Mouse (Mus musculus) embryonic fibroblast, embryonic 13.5 days (primary cell): Measurements from ENCODE around the gene Emx2. TPM values are rescaled to one million over a fixed set of nuclear protein-coding genes. Genes with fewer than 3 reads are reported as not detected.

ENCODE experiments used
- H3K27ac ChIP-seq: 2 replicates; pipeline ENCODE4 v1.5.1; 2012; ENCODE audit warnings: low read length, control low read depth, inconsistent platforms; ENCODE audit not compliant: insufficient read depth
- H3K4me1 ChIP-seq: 2 replicates; pipeline ENCODE4 v1.6.1; 2011; ENCODE audit warnings: low read length; ENCODE audit not compliant: control insufficient read depth, insufficient read depth
- H3K4me3 ChIP-seq: 2 replicates; pipeline ENCODE4 v1.5.1; 2011; ENCODE audit warnings: mild to moderate bottlenecking, control low read depth, low read length; ENCODE audit not compliant: insufficient read depth
- CTCF ChIP-seq: IDR thresholded peaks from 2 replicates; pipeline ENCODE4 v1.5.1; 2011; ENCODE audit warnings: mild to moderate bottlenecking, control low read depth, low read length, moderate library complexity, borderline replicate concordance; ENCODE audit not compliant: insufficient read depth
- POLR2A ChIP-seq: IDR thresholded peaks from 2 replicates; pipeline ENCODE4 v1.6.1; 2011; ENCODE audit warnings: low read depth, mild to moderate bottlenecking, control low read depth, low read length, moderate library complexity
- polyA plus RNA-seq: library from polyadenylated mRNA; stranded (reverse); fragments of >200 nt; gene quantifications from 2 replicates; pipeline ENCODE4 v1.2.4, GENCODE M21; 2011; ENCODE audit warnings: low read depth; ENCODE audit not compliant: missing spikeins, insufficient read length

Gene Emx2
- polyA plus RNA-seq: 16.6 and 20.5 TPM in 2 replicates

DNA sequence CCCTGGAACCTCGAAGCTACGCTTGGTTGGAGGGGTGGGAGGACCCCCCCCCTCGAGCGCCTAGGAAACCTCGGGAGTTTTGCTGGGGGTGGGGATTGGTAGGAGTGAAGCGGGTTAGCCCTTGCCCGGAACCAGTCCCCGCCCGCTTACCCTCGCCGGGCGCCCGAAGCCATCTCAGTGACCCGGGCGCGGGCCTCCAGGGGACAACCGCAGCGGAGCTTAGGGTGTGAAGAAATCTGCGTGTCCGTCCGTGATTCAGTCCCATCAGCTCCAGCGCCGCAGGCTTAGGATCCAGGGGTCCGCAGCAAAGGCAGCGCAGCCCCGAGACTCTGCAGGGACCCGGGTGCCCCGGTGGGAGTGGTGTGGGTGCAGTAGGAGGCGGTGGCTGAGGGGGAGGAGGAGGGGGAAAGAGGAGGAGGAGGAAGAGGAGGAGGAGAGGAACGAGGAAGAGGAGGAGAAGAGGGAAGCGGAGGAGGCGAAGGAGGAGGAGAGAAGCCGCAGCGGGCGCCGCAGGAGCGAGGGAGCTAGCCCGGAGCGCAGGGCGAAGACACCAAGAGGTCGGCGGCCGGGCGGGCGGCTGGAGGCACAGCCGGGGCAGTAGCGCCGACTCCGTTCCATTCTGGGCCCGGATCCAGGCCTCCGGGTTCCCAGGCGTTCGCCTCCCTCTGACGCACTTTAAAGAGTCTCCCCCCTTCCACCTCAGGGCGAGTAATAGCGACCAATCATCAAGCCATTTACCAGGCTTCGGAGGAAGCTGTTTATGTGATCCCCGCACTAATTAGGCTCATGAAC lies at the start of gene Emx2:
Emx2 (plus strand) TSS at position 422 of the 792 bp plus-strand sequence.
- TF ChIP-seq CTCF (no peak), POLR2A (peak; percentile 52; the same call in 1 of the 2 replicates)
- peak within 1 kb of the TSS; percentile 93 for H3K27ac ChIP-seq
- H3K4me1 ChIP-seq: no peaks in the 10 kb centered on the region; the same call in 1 of the 2 replicates
- H3K4me3 ChIP-seq: peak within 1 kb of the TSS; percentile 76

DNA sequence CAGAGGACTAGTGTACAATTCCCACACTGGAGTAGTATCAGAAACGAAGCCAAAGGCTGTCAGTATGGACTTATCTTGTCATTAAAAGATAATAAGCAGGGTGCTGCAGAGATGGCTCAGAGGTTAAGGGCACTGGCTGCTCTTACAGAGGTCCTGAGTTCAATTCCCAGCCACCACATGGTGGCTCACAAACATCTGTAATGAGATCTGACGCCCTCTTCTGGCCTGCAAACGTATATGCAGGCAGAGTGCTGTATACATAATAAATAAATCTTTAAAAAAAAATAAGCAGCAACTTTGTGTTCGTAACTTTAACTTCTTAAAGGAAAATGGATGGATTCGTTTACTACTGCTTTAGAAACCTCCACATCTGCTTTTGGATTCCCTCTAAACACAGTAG lies 44.0 kb upstream of the Emx2 start:
- no peaks in the 10 kb centered on the region for H3K4me1 ChIP-seq
- TF ChIP-seq POLR2A (no peak), CTCF (no peak)

DNA sequence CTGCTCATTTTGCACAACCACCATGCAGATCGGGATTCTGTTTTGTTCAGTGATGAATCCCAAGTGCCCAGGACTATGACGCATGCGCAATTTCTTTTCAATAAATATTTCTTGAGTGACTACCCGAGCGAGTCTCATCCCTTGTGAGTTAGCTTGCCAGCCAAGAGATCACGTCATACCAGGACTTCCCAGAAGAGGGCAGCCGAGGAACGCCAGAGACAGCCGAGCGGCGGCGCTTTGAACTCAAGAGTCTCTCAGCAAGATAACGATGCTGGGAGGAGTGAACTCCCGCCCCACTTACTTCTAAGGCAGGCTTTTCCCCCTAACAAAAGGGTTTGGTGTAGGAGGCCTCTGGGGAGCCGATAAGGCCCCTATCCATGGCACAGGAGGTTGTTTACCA lies 40.1 kb upstream of the Emx2 start:
- no peak overlapping the region for H3K4me3 ChIP-seq
- no peak for TF ChIP-seq POLR2A
- peak; percentile 74 for TF ChIP-seq CTCF
- H3K4me1 ChIP-seq: no peaks in the 10 kb centered on the region
- no peak overlapping the region for H3K27ac ChIP-seq

More for the DNA sequence above, 44.0 kb upstream of the Emx2 start:
- Histone ChIP-seq H3K4me3 (no peak overlapping the region), H3K27ac (no peak overlapping the region)

DNA sequence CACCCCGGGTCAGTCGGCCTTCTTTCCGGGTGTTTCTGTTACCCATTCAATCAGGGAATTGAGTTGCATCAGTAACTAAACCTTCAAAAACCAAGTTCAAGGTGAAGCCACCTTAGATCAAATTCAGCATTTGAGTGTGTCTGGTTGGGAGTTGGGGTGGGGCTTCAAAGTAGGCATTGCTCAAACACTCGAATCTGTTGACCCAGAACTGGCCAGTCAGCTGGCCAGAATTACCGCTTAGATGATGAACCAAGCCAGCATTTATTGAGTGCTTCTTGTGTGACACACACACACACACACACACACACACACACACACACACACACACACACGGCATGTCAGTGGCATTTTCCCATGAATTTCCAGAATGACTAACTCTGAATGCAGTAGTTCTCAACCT lies 39.5 kb upstream of the Emx2 start:
- Histone ChIP-seq H3K4me1 (no peaks in the 10 kb centered on the region; the same call in 1 of the 2 replicates), H3K4me3 (no peak overlapping the region), H3K27ac (no peak overlapping the region)
- no peak for TF ChIP-seq POLR2A
- no peak for TF ChIP-seq CTCF

DNA sequence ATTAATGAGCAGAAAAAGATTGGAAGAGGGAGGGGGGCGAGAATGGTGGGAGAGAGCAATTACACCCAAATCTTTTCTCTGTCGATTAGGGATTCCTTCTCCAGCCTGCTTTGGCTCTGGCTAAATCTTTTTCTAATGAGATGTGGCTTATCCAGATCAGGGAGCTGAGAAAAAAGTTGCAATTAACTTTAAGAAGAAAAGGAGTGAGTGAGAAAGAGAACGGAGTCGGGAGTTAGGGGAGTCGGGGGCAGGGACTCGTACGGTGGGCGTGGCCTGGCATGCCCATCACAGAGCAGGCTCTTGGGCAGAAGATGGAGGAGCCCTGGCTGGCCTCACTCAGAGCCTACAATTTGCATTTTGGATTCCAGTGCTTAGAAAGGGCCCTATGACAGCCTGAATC lies 35.8 kb upstream of the Emx2 start:
- Histone ChIP-seq H3K4me3 (no peak overlapping the region), H3K27ac (no peak overlapping the region), H3K4me1 (no peaks in the 10 kb centered on the region; the same call in none of the 2 replicates)
- TF ChIP-seq CTCF: no peak
- TF ChIP-seq POLR2A: no peak

DNA sequence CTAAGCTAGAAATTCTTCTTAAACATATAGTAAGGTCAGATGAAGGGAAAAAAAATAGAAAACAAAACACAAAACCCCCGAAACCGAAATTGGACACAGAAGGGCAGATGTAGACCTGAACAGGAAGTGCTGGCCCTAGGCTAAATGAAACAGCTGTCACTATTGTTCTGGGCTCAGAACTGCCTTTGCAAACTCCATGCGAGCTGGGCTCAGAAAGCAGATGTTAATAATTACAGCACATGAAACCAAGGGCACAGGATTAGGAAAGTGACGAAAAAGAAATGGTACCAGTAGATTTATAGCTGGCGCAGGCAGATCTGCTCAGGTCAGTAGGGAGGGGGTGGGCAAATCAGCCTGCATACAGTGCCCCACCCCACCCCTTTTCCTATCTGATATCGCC lies 34.5 kb upstream of the Emx2 start:
- Histone ChIP-seq H3K27ac (no peak overlapping the region), H3K4me1 (no peaks in the 10 kb centered on the region; the same call in none of the 2 replicates), H3K4me3 (no peak overlapping the region)
- TF ChIP-seq CTCF (no peak), POLR2A (no peak)

DNA sequence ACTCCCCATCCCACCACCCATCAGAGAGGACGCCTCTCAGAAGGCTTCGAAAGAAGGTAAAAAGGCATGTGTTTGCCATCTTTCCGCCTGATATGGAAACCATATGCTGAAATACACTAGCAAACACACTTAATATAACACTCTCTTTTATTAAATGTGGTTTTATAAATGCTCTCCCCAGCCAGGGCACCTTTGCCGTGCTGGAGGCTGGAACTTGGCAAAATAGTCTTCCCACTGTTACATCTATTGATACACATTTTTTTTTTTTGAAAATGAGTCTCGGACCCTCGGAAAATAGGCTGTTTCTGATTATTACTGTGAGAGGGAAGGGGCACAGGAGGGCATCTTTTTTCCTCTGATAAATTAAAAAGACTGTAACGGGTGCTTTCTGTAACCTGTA lies 33.2 kb upstream of the Emx2 start:
- H3K27ac ChIP-seq: no peak overlapping the region
- H3K4me1 ChIP-seq: no peaks in the 10 kb centered on the region; the same call in none of the 2 replicates
- TF ChIP-seq POLR2A (no peak), CTCF (no peak)
- no peak overlapping the region for H3K4me3 ChIP-seq

DNA sequence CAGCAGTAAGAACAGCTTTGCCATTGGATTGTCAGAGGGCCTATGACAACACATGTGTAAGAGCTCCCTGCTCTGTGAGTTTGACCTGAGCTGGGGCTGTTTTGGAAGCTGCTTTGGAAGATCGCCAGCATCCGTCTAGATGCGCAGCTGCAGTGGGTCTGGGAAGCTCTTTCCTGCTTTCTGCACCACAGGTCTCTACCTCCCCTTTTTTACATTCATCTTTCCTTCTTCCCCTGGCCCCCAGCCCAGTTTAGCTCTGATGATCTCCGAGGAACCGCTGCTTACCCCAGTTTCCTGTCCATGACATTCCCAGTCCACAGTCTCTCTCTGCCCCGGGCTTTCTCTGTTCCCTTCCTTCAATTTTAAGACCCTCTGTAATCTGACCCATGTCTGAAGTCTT lies 25.9 kb upstream of the Emx2 start:
- TF ChIP-seq CTCF (no peak), POLR2A (no peak)
- H3K4me3 ChIP-seq: no peak overlapping the region
- no peaks in the 10 kb centered on the region for H3K4me1 ChIP-seq
- H3K27ac ChIP-seq: no peak overlapping the region

DNA sequence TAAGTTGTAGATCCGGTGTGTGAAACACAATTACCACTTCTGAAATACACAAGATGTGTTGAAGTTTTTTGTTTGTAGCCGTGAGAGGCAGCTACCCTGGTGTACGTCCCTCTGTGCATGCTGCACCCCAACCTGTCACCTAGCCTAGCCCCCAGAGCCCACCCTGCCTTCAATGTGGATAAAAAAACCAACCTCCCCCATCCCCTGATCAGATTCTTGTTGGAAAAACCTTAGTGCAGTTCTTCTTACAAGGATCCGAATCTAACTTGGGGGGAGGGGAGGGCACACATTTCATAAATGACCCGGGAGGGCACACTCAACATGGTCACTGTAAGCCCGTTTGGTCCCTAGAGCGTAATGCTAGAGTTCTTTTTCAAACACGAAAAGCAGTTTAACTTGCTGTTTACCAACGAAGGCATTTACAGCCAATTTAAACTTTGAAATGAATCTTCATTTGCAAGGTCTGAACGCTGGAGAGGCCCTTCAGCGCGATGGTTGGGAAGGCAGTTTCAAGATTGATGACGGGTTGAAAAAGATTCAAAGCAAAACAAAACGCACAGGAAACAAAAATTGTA lies 7.5 kb upstream of the Emx2 start:
- H3K4me3 ChIP-seq: no peak overlapping the region

DNA sequence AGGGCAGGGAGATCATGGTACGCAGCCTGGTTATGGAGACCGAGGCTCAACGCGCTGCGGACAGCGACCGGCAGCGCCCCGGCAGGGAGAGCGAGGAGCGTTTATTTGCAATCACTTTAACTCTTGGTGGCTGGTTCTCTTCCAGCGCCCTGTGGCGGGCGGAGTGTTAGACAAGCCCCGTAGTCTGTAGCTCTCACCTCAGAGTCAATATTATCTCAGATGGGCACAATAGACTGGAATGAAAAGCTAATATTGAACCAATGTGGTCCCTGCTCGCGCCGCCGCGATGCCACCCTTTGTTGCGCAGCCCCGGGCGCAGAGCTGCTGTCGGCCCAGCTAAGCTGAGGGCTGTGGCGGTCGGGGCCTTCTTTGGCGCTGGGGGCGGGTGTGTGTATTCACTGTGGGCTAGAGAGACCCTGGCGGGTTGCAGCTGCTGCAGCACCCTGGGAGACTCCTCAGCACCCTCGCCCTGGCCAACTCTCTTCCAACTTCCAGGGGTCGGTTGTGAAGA lies 6.7 kb upstream of the Emx2 start:
- no peak overlapping the region for H3K27ac ChIP-seq
- no peaks in the 10 kb centered on the region; the same call in 1 of the 2 replicates for H3K4me1 ChIP-seq
- TF ChIP-seq POLR2A (no peak), CTCF (no peak)
- H3K4me3 ChIP-seq: 0 out of 2 replicates have a peak overlapping the region, but pooled peaks have one; percentile 8

More for the DNA sequence above, 7.5 kb upstream of the Emx2 start:
- Histone ChIP-seq H3K4me1 (no peaks in the 10 kb centered on the region; the same call in 1 of the 2 replicates), H3K27ac (no peak overlapping the region)
- TF ChIP-seq CTCF: no peak
